Mouse (Mus musculus): ENCODE measurements around the gene Hmgcl. TPM values are rescaled to one million over a fixed set of nuclear protein-coding genes. Genes with fewer than 3 reads are reported as not detected.

Hmgcl gene
- polyA plus RNA-seq, 1 experiment from 2014 or later, result 71.7 TPM

DNA sequence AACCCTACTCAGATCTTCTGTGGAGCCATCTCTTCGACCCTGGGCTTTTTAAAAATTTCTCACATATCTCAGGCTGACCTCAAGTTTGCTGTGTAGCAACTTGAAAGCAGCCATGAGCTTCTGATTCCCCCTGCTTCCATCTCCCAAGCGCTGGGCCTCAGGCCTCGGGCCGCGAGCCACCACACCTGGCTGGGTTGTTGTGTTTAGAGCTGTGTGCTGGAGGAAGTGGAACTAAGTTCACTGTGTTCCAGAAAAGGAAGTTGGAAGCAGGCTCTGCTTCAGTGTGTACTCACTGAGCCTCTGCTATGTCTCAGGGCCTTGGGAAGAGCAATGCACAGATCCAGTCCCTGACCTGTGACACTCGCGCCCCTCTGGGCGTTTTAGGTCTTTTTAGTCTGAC lies 1.9 kb downstream of the Hmgcl start:
- TF ChIP-seq CTCF (IDR thresholded peaks at IDR 0.05; ENCODE audit: low read depth), result no peak
- no peak overlapping the region for H3K4me3 ChIP-seq (ENCODE audit: low read depth, low read length)
- H3K4me2 ChIP-seq, result 0 out of 2 replicates have a peak overlapping the region, but pooled peaks have one; percentile 23
- 90% methylated on average over 8 of the region's 8 CpGs for WGBS
- no peak overlapping the region for H3K9ac ChIP-seq
- H3K9me3 ChIP-seq (ENCODE audit: low read depth, low read length), result no peaks in the 10 kb centered on the region
- peaks cover 16% of the 10 kb centered on the region for H3K36me3 ChIP-seq (ENCODE audit: insufficient read depth)
- no peaks in the 10 kb centered on the region for H3K27me3 ChIP-seq (ENCODE audit: insufficient read depth, low read length)
- DNase-seq (no peak), ATAC-seq (ENCODE audit: insufficient read depth) (no peak)
- H3K27ac ChIP-seq (ENCODE audit: low read depth), result no peak overlapping the region
- 0 out of 2 replicates have a peak, but pooled peaks cover 3% of the 10 kb centered on the region for H3K4me1 ChIP-seq (ENCODE audit: insufficient read depth)

- Histone ChIP-seq H3K4me2 (no peak overlapping the region), H3K9ac (no peak overlapping the region), H3K36me3 (ENCODE audit: insufficient read depth) (peaks cover 21% of the 10 kb centered on the region), H3K9me3 (ENCODE audit: low read depth, low read length) (no peaks in the 10 kb centered on the region), H3K27ac (ENCODE audit: low read depth) (no peak overlapping the region; the same call in 1 of the 2 replicates), H3K27me3 (ENCODE audit: insufficient read depth, low read length) (no peaks in the 10 kb centered on the region), H3K4me3 (ENCODE audit: low read depth, low read length) (no peak overlapping the region), H3K4me1 (ENCODE audit: insufficient read depth) (0 out of 2 replicates have a peak, but pooled peaks cover 3% of the 10 kb centered on the region)
- ATAC-seq (ENCODE audit: insufficient read depth) (no peak), DNase-seq (peak; percentile 39)
- WGBS, result 77% methylated on average over 10 of the region's 10 CpGs
- no peak for TF ChIP-seq CTCF (IDR thresholded peaks at IDR 0.05; ENCODE audit: low read depth)
Measured at GRCm38 (mm10) chr4:135949475-135949874, 3.2 kb downstream of the Hmgcl start.

DNA sequence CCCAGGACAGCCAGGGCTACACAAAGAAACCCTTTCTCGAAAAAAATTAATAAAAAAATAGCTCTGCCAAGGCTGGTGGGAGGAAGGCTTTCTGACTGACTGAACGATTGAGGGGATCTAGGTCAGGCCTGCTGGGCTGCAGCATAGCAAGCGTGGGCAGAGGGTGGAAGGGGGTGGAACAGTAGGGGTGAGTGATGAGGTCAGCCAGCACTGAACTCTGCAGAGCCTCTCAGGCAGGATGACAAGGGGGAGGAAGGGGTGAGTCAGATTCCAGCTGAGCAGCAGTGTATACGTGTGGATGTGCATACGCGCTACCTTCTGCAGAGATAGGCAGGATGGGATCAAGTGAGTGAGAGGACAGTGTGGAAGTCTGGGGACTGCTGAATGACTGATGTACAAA lies 3.7 kb downstream of the Hmgcl start:
- H3K4me2 ChIP-seq, result no peak overlapping the region
- H3K9ac ChIP-seq, result no peak overlapping the region
- WGBS, result 51% methylated on average over 6 of the region's 6 CpGs
- H3K9me3 ChIP-seq (ENCODE audit: low read depth, low read length), result no peaks in the 10 kb centered on the region
- 0 out of 2 replicates have a peak, but pooled peaks cover 3% of the 10 kb centered on the region for H3K4me1 ChIP-seq (ENCODE audit: insufficient read depth)
- H3K27me3 ChIP-seq (ENCODE audit: insufficient read depth, low read length), result no peaks in the 10 kb centered on the region
- no peak for TF ChIP-seq CTCF (IDR thresholded peaks at IDR 0.05; ENCODE audit: low read depth)
- H3K36me3 ChIP-seq (ENCODE audit: insufficient read depth), result peaks cover 24% of the 10 kb centered on the region
- ATAC-seq (ENCODE audit: insufficient read depth), result no peak
- no peak overlapping the region for H3K27ac ChIP-seq (ENCODE audit: low read depth)
- peak; percentile 22 for DNase-seq
- H3K4me3 ChIP-seq (ENCODE audit: low read depth, low read length), result no peak overlapping the region

- 71% methylated on average over 6 of the region's 6 CpGs for WGBS
- H3K4me3 ChIP-seq (ENCODE audit: low read depth, low read length), result no peak overlapping the region
Measured at GRCm38 (mm10) chr4:135950365-135950764, 4.1 kb downstream of the Hmgcl start.

GRCm38 (mm10) chr4:135951505-135951904 lies 5.3 kb downstream of the Hmgcl start:
- no peaks in the 10 kb centered on the region for H3K4me1 ChIP-seq (ENCODE audit: insufficient read depth)
- ATAC-seq (ENCODE audit: insufficient read depth) (no peak), DNase-seq (no peak)
- H3K36me3 ChIP-seq (ENCODE audit: insufficient read depth), result peaks cover 37% of the 10 kb centered on the region
- no peak overlapping the region for H3K9ac ChIP-seq
- H3K9me3 ChIP-seq (ENCODE audit: low read depth, low read length), result no peaks in the 10 kb centered on the region
- 90% methylated on average over 3 of the region's 3 CpGs for WGBS
- H3K4me2 ChIP-seq, result no peak overlapping the region
- TF ChIP-seq CTCF (IDR thresholded peaks at IDR 0.05; ENCODE audit: low read depth), result peak; percentile 45
- no peak overlapping the region for H3K27ac ChIP-seq (ENCODE audit: low read depth)
- no peaks in the 10 kb centered on the region for H3K27me3 ChIP-seq (ENCODE audit: insufficient read depth, low read length)
- no peak overlapping the region for H3K4me3 ChIP-seq (ENCODE audit: low read depth, low read length)

More at GRCm38 (mm10) chr4:135950365-135950764, 4.1 kb downstream of the Hmgcl start:
- Histone ChIP-seq H3K36me3 (ENCODE audit: insufficient read depth) (peaks cover 28% of the 10 kb centered on the region), H3K4me2 (no peak overlapping the region), H3K27ac (ENCODE audit: low read depth) (no peak overlapping the region), H3K9me3 (ENCODE audit: low read depth, low read length) (no peaks in the 10 kb centered on the region), H3K27me3 (ENCODE audit: insufficient read depth, low read length) (no peaks in the 10 kb centered on the region), H3K9ac (no peak overlapping the region), H3K4me1 (ENCODE audit: insufficient read depth) (0 out of 2 replicates have a peak, but pooled peaks cover 3% of the 10 kb centered on the region)
- no peak for TF ChIP-seq CTCF (IDR thresholded peaks at IDR 0.05; ENCODE audit: low read depth)
- DNase-seq (no peak), ATAC-seq (ENCODE audit: insufficient read depth) (no peak)

- no peak for TF ChIP-seq CTCF (IDR thresholded peaks at IDR 0.05; ENCODE audit: low read depth)
- no peak for DNase-seq
- H3K36me3 ChIP-seq (ENCODE audit: insufficient read depth), result peaks cover 49% of the 10 kb centered on the region
- H3K9ac ChIP-seq, result no peak overlapping the region
- H3K4me1 ChIP-seq (ENCODE audit: insufficient read depth), result no peaks in the 10 kb centered on the region
- no peak overlapping the region for H3K4me3 ChIP-seq (ENCODE audit: low read depth, low read length)
- no peak for ATAC-seq (ENCODE audit: insufficient read depth)
- H3K27ac ChIP-seq (ENCODE audit: low read depth), result no peak overlapping the region
- H3K27me3 ChIP-seq (ENCODE audit: insufficient read depth, low read length), result no peaks in the 10 kb centered on the region
- no peaks in the 10 kb centered on the region for H3K9me3 ChIP-seq (ENCODE audit: low read depth, low read length)
- H3K4me2 ChIP-seq, result no peak overlapping the region
- WGBS, result 83% methylated on average over 3 of the region's 3 CpGs
Measured at GRCm38 (mm10) chr4:135953179-135953578, 6.9 kb downstream of the Hmgcl start.

- H3K27ac ChIP-seq (ENCODE audit: low read depth), result no peak overlapping the region
- H3K4me2 ChIP-seq, result no peak overlapping the region
- 11% methylated on average over 2 of the region's 2 CpGs for WGBS
- H3K9me3 ChIP-seq (ENCODE audit: low read depth, low read length), result no peaks in the 10 kb centered on the region
- DNase-seq, result peak; percentile 91
- ATAC-seq (ENCODE audit: insufficient read depth), result peak; percentile 67; the same call in 1 of the 2 replicates
- H3K4me3 ChIP-seq (ENCODE audit: low read depth, low read length), result no peak overlapping the region
- H3K9ac ChIP-seq, result no peak overlapping the region
- H3K4me1 ChIP-seq (ENCODE audit: insufficient read depth), result no peaks in the 10 kb centered on the region
- no peaks in the 10 kb centered on the region for H3K27me3 ChIP-seq (ENCODE audit: insufficient read depth, low read length)
- H3K36me3 ChIP-seq (ENCODE audit: insufficient read depth), result peaks cover 58% of the 10 kb centered on the region
- peak; percentile 98 for TF ChIP-seq CTCF (IDR thresholded peaks at IDR 0.05; ENCODE audit: low read depth)
Measured at GRCm38 (mm10) chr4:135954241-135954640, 8.0 kb downstream of the Hmgcl start.
